Comparison of ENCODE assay signal across 8 mouse cellular contexts in genomic region chr3:138821886-138822445, GRCm38 (mm10).
DNase-seq lines count a peak whose midpoint lies in the region; ATAC-seq lines count a peak whose summit lies in the region.
"Had no signal": no experiment of that assay in that cellular context is flagged by ENCODE, and none has a peak within 500 bp of the region (broad histone marks: within the 10 kb centered on the region; RNA-seq: fewer than 3 reads in every experiment).

No protein-coding gene starts in this region.

- no peaks in the 10 kb centered on the region for H3K27me3 ChIP-seq in kidney, embryonic 15.5 days
- no peaks in the 10 kb centered on the region for H3K27me3 ChIP-seq in intestine, embryonic 15.5 days (replicated peaks)
- H3K27me3 ChIP-seq in neural tube, embryonic 12.5 days (replicated peaks): no peaks in the 10 kb centered on the region

- no peak overlapping the region for H3K4me3 ChIP-seq in kidney, embryonic 15.5 days (replicated peaks)
- H3K4me3 ChIP-seq in intestine, embryonic 15.5 days (replicated peaks): no peak overlapping the region
- no peak overlapping the region for H3K4me3 ChIP-seq in neural tube, embryonic 12.5 days

- no peaks in the 10 kb centered on the region for H3K36me3 ChIP-seq in kidney, embryonic 15.5 days
- H3K36me3 ChIP-seq in intestine, embryonic 15.5 days: no peaks in the 10 kb centered on the region
- H3K36me3 ChIP-seq in neural tube, embryonic 12.5 days: no peaks in the 10 kb centered on the region

- no peaks in the 10 kb centered on the region for H3K9me3 ChIP-seq in kidney, embryonic 15.5 days (replicated peaks)
- H3K9me3 ChIP-seq in intestine, embryonic 15.5 days: no peaks in the 10 kb centered on the region
- H3K9me3 ChIP-seq in neural tube, embryonic 12.5 days: no peaks in the 10 kb centered on the region

- no peak overlapping the region for H3K4me2 ChIP-seq in kidney, embryonic 15.5 days
- no peak overlapping the region for H3K4me2 ChIP-seq in intestine, embryonic 15.5 days (replicated peaks)
- H3K4me2 ChIP-seq in neural tube, embryonic 12.5 days (replicated peaks): no peak overlapping the region; the same call in 1 of the 2 replicates

- peak; percentile 57 for ATAC-seq in kidney, embryonic 15.5 days (replicated peaks; ENCODE audit: low FRiP score)
- peak; percentile 28; the same call in 1 of the 2 replicates for ATAC-seq in intestine, embryonic 15.5 days
- peak; percentile 60 for ATAC-seq in neural tube, embryonic 12.5 days (ENCODE audit: low FRiP score, low read depth)
- ATAC-seq: liver, postnatal 0 days had no signal

- peaks cover 47% of the 10 kb centered on the region for H3K4me1 ChIP-seq in kidney, embryonic 15.5 days
- peaks cover 8% of the 10 kb centered on the region; the same call in 1 of the 2 replicates for H3K4me1 ChIP-seq in intestine, embryonic 15.5 days (replicated peaks)
- peaks cover 77% of the 10 kb centered on the region for H3K4me1 ChIP-seq in neural tube, embryonic 12.5 days

- no peak for DNase-seq in kidney, adult 11 months
- peak; percentile 32 for DNase-seq in embryo, embryonic 9.5 days (ENCODE audit: extremely low spot score)
- DNase-seq in ovary, postnatal 10 days (ENCODE audit: low spot score): no peak
- DNase-seq in Muller cell, postnatal 12 days (ENCODE audit: inconsistent ontology term): no peak
- DNase-seq: liver, postnatal 0 days had no signal

- H3K27ac ChIP-seq in kidney, embryonic 15.5 days: no peak overlapping the region
- H3K27ac ChIP-seq in intestine, embryonic 15.5 days: no peak overlapping the region
- H3K27ac ChIP-seq in neural tube, embryonic 12.5 days: peak overlapping the region; percentile 57

- H3K9ac ChIP-seq in kidney, embryonic 15.5 days: no peak overlapping the region
- no peak overlapping the region for H3K9ac ChIP-seq in intestine, embryonic 15.5 days
- no peak overlapping the region for H3K9ac ChIP-seq in neural tube, embryonic 12.5 days
- H3K9ac ChIP-seq: liver, postnatal 0 days had no signal

- WGBS in kidney, embryonic 15.5 days: 14% methylated on average over 5 of the region's 5 CpGs
- WGBS in intestine, embryonic 15.5 days: 43% methylated on average over 5 of the region's 5 CpGs
- WGBS in neural tube, embryonic 12.5 days: 19% methylated on average over 5 of the region's 5 CpGs
